Mouse (Mus musculus): Measurements from ENCODE around the gene Scn8a.

GRCm38 (mm10) chr15:100905751-100906150 is 36.1 kb downstream of the Scn8a start:
- no peak for TF ChIP-seq CTCF (IDR thresholded peaks at IDR 0.05; ENCODE audit: borderline replicate concordance, control insufficient read depth, extremely low read depth, insufficient read depth, low read length, poor library complexity)
- TF ChIP-seq POLR2A (IDR thresholded peaks at IDR 0.05; ENCODE audit: control insufficient read depth, extremely low read depth, insufficient read depth, low read length, poor library complexity): no peak
